Mouse (Mus musculus) hindbrain, embryonic 14.5 days (tissue): ENCODE data around the gene Tssc4. TPM values are rescaled to one million over a fixed set of nuclear protein-coding genes. Genes with fewer than 3 reads are reported as not detected.

Experiments
- ATAC-seq: fragments of 200-750 bp; cut with Nextera tagmentation; 2 replicates; pipeline ENCODE4 v1.8.0; 2017; ENCODE audit warnings: moderate number of reproducible peaks, mild to moderate bottlenecking, moderate TSS enrichment, moderate library complexity; ENCODE audit not compliant: low FRiP score
- DNase-seq: peaks from one replicate; pipeline ENCODE4 v3.0.0-alpha.2; 2015; ENCODE audit warnings: low spot score
- H3K27ac ChIP-seq: fragments of 300-500 bp; sonication (generic); 2 replicates; pipeline ENCODE4 v1.5.1; 2014; ENCODE audit warnings: mild to moderate bottlenecking, moderate library complexity
- H3K27me3 ChIP-seq: fragments of 300-500 bp; sonication (generic); 2 replicates; pipeline ENCODE4 v1.6.1; 2014; ENCODE audit warnings: mild to moderate bottlenecking, low read length, mixed read lengths; ENCODE audit not compliant: control insufficient read depth, insufficient read depth
- H3K36me3 ChIP-seq: fragments of 300-500 bp; sonication (generic); replicated peaks from 2 replicates; pipeline ENCODE4 v1.6.1; 2014; ENCODE audit not compliant: control insufficient read depth, insufficient read depth
- H3K4me1 ChIP-seq: fragments of 300-500 bp; sonication (generic); replicated peaks from 2 replicates; pipeline ENCODE4 v1.6.1; 2014; ENCODE audit warnings: antibody characterized with exemption, low read length, mixed read lengths; ENCODE audit not compliant: control insufficient read depth, insufficient read depth
- H3K4me2 ChIP-seq: fragments of 300-500 bp; sonication (generic); replicated peaks from 2 replicates; pipeline ENCODE4 v1.6.1; 2014; ENCODE audit warnings: mild to moderate bottlenecking, moderate library complexity
- H3K4me3 ChIP-seq: fragments of 300-500 bp; sonication (generic); replicated peaks from 2 replicates; pipeline ENCODE4 v1.5.1; 2014; ENCODE audit warnings: mild to moderate bottlenecking, low read length
- H3K9ac ChIP-seq: fragments of 300-500 bp; sonication (generic); 2 replicates; pipeline ENCODE4 v1.6.1; 2014
- H3K9me3 ChIP-seq: fragments of 300-500 bp; sonication (generic); 2 replicates; pipeline ENCODE4 v1.6.1; 2016; ENCODE audit warnings: low read length; ENCODE audit not compliant: control insufficient read depth
- WGBS: fragments of 180-500 bp; shearing (Covaris S2); extraction: QIAGEN DNeasy Blood & Tissue Kit; methylation state at CpG from one replicate; pipeline ENCODE4 v1.1.7; 2014; 5-methylcytosine and 5-hydroxymethylcytosine counted together
- polyA plus RNA-seq: library from polyadenylated mRNA; unstranded; fragments of >200 nt; fragmentation: Nextera tagmentation; extraction: Ambion mirVana; gene quantifications from 2 replicates; pipeline ENCODE4 v1.2.1, GENCODE M21; 2014

Gene Tssc4
- polyA plus RNA-seq, 1 experiment from 2014 or later, result 62.8 TPM

DNA sequence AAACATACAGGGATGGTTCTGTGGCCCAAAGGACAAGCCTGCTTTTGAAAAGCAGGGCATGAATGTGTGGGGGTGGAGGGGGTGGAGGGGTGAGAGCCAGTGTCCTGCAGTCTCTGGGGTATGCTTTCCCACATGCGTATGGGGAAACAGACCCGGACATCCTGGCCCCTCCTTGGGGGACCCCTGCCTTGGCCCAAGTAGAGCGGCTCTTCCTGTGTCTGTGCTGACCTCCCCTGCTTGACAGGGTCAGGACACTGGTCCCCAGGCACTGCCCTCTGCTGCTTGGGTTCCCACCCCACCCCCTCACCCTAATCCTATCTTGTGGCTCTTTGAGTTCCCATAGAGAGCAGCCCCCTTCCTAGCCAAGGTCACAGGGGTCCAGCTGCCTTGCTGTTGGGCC is 40.6 kb downstream of the Tssc4 start:
- Histone ChIP-seq H3K36me3 (no peaks in the 10 kb centered on the region), H3K9me3 (peaks cover 6% of the 10 kb centered on the region; the same call in 1 of the 2 replicates), H3K27ac (no peak overlapping the region), H3K4me1 (no peaks in the 10 kb centered on the region; the same call in 1 of the 2 replicates), H3K4me3 (no peak overlapping the region), H3K9ac (no peak overlapping the region), H3K4me2 (no peak overlapping the region), H3K27me3 (peaks cover 43% of the 10 kb centered on the region)
- DNase-seq (no peak), ATAC-seq (no peak)
- WGBS, result 69% methylated on average over 3 of the region's 3 CpGs

DNA sequence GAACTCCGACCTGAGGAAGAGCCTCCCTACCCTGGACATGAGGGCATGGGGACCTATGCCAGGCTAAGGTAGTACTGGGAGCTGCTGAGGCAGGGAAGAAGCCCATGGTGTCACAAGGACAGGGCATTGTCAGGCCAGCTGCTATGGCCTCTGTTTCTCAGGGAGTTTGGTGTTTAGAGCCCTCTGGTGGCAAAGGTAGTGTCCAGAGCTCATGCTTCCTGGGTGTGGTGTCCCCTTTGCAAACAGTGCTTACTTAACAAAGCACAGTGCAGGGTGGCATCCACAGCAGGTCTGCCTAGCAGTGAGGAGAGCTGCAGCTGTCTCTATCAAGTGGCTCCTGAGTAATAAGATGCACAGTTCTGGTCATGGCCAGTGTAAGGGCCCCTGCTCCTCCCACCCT is 41.8 kb downstream of the Tssc4 start:
- no peaks in the 10 kb centered on the region; the same call in 1 of the 2 replicates for H3K4me1 ChIP-seq
- peaks cover 32% of the 10 kb centered on the region for H3K27me3 ChIP-seq
- no peak overlapping the region for H3K4me3 ChIP-seq
- ATAC-seq (no peak), DNase-seq (no peak)
- no peak overlapping the region for H3K4me2 ChIP-seq
- H3K9ac ChIP-seq, result no peak overlapping the region
- WGBS, result 79% methylated on average over 1 of the region's 1 CpGs
- H3K36me3 ChIP-seq, result no peaks in the 10 kb centered on the region
- no peak overlapping the region for H3K27ac ChIP-seq
- peaks cover 11% of the 10 kb centered on the region; the same call in 1 of the 2 replicates for H3K9me3 ChIP-seq

DNA sequence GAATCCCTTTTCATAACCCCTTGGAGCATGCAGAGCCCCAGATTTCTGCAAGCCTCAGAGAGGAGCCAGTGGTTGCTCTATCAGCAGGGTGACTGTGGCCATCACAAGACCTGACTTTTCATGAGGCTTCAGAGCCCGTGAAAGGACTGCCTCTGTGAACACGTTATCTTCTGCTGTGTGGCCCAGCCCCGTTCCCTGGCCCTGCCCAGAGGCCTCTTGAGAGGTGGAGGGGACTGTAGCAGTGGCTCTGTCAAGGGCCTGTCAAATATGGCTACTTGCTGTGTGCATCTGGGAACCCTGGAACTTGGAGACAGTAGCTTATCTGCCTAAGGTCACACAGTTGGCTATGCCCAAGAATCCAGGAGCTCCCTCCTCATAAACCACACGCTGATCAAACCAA is 42.7 kb downstream of the Tssc4 start:
- DNase-seq (no peak), ATAC-seq (no peak)
- H3K27me3 ChIP-seq, result peaks cover 23% of the 10 kb centered on the region
- peaks cover 11% of the 10 kb centered on the region; the same call in 1 of the 2 replicates for H3K9me3 ChIP-seq
- H3K4me1 ChIP-seq, result no peaks in the 10 kb centered on the region; the same call in 1 of the 2 replicates
- H3K9ac ChIP-seq, result no peak overlapping the region
- no peaks in the 10 kb centered on the region for H3K36me3 ChIP-seq
- WGBS, result 71% methylated on average over 4 of the region's 4 CpGs
- H3K4me3 ChIP-seq, result no peak overlapping the region
- H3K4me2 ChIP-seq, result no peak overlapping the region
- no peak overlapping the region for H3K27ac ChIP-seq

DNA sequence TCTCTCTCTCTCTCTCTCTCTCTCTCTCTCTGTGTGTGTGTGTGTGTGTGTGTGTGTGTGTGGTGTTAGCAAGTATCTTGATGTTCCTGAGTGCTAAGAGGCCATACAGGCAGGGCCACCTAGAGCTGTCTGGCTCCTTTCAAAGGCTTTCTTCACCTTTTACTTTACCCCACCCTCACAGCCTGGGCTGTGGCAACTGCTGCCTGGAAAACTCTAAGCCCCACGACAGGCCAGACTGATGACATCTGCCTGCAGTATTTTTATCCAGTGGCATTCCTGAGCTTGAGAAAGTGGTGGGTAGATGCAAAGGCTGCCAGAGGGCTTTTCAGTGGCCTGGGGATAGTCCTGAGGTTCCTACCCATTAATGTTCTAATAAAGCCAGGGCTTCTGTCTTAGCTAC is 43.3 kb downstream of the Tssc4 start:
- ATAC-seq (no peak), DNase-seq (no peak)
- H3K4me3 ChIP-seq, result no peak overlapping the region
- H3K27ac ChIP-seq, result no peak overlapping the region
- 63% methylated on average over 1 of the region's 1 CpGs for WGBS
- H3K9me3 ChIP-seq, result peaks cover 11% of the 10 kb centered on the region; the same call in 1 of the 2 replicates
- peaks cover 16% of the 10 kb centered on the region for H3K27me3 ChIP-seq
- H3K36me3 ChIP-seq, result no peaks in the 10 kb centered on the region
- no peak overlapping the region for H3K9ac ChIP-seq
- H3K4me2 ChIP-seq, result no peak overlapping the region
- H3K4me1 ChIP-seq, result no peaks in the 10 kb centered on the region; the same call in 1 of the 2 replicates

DNA sequence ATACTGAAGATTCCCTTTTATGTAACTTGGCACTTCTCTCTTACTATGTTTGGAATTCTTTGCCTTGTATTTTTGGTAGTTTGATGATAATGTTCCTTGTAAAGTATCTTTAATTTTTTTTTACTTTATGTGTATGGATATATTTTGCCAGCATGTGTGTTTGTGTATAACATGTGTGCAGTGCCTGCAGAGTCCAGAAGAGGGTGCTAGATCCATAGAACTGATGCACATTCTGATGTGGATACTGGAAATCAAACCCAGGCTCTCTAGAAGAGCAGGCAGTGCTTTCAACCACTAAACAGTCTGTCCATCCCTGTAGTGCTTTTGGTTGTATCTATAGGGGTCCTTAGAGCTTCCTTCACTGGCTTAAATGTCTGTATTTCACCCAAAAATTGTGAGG is 45.7 kb downstream of the Tssc4 start:
- Histone ChIP-seq H3K4me2 (no peak overlapping the region), H3K4me3 (no peak overlapping the region), H3K4me1 (no peaks in the 10 kb centered on the region), H3K27me3 (no peaks in the 10 kb centered on the region), H3K9me3 (peaks cover 11% of the 10 kb centered on the region; the same call in 1 of the 2 replicates), H3K27ac (no peak overlapping the region), H3K9ac (no peak overlapping the region), H3K36me3 (no peaks in the 10 kb centered on the region)
- no peak for DNase-seq
- ATAC-seq, result no peak

DNA sequence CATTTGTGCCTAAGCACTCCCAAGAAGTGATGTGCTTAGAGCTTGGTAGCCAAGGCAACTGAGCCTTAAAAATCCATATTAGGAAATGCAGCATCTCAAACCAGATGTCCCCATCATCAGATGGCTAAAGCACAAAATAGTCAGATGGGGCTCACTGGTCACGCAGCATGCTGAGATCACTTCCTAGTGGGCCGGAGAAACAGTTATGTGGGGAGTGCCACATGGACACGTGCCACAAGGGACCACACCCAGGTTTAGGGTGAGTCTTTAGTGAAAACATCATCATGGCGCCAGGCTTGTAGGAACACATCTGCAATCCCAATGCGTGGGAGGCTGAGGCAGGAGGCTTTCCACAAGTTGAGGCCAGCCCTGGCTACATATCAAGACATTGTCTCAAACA is 47.5 kb downstream of the Tssc4 start:
- WGBS, result 81% methylated on average over 5 of the region's 5 CpGs
- no peak overlapping the region for H3K4me3 ChIP-seq
- no peak overlapping the region for H3K9ac ChIP-seq
- no peaks in the 10 kb centered on the region for H3K27me3 ChIP-seq
- H3K9me3 ChIP-seq, result peaks cover 11% of the 10 kb centered on the region; the same call in 1 of the 2 replicates
- no peak overlapping the region for H3K4me2 ChIP-seq
- H3K27ac ChIP-seq, result no peak overlapping the region
- no peaks in the 10 kb centered on the region for H3K36me3 ChIP-seq
- ATAC-seq (no peak), DNase-seq (no peak)
- H3K4me1 ChIP-seq, result no peaks in the 10 kb centered on the region

DNA sequence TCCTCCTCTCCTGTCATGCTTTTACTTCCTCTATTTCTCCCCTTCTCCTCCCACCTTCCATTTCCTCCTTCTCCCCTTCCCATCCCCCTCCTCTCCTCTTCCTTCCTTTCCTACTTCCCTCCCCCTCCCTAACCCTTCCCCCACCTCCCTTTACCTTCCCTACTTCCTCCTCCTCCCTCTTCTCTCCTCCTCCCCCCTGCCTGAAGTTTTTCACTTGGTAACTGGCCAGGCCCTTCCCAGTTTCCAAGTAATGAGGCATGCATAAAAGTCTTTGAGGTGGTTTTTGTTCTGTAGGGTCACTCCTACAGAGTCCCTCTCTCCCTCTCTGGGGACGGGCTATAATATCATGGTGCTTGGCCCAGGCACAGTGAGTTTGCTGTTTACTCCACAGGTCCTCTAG is 50.4 kb downstream of the Tssc4 start:
- Histone ChIP-seq H3K27ac (no peak overlapping the region), H3K9me3 (peaks cover 8% of the 10 kb centered on the region; the same call in 1 of the 2 replicates), H3K36me3 (no peaks in the 10 kb centered on the region), H3K27me3 (no peaks in the 10 kb centered on the region), H3K4me1 (no peaks in the 10 kb centered on the region), H3K4me3 (no peak overlapping the region), H3K4me2 (no peak overlapping the region), H3K9ac (no peak overlapping the region)
- ATAC-seq, result no peak
- WGBS, result 23% methylated on average over 1 of the region's 1 CpGs
- DNase-seq, result no peak

DNA sequence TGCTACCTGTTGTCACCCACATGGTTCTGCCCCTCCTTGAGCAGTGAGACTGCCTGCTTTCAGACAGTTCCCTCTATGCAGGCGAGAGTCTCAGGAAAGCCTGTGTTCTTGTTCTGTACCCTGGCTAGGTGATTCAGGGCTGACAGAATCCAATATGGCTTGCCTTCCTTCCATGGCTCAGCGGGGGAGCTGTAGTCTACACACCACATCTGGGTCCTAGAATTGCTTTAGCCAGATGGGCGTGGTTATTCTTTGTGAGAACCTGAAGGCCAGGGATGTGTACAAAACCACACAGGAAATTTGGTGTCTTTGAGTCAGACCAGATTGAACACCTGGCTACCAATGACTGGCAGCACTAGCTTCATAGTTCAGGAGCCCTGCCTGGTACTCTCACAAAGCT is 50.8 kb downstream of the Tssc4 start:
- ATAC-seq (no peak), DNase-seq (no peak)
- Histone ChIP-seq H3K4me3 (no peak overlapping the region), H3K9ac (no peak overlapping the region), H3K36me3 (no peaks in the 10 kb centered on the region), H3K4me1 (no peaks in the 10 kb centered on the region), H3K4me2 (no peak overlapping the region), H3K27ac (no peak overlapping the region), H3K9me3 (peaks cover 4% of the 10 kb centered on the region; the same call in 1 of the 2 replicates), H3K27me3 (no peaks in the 10 kb centered on the region)
- 75% methylated on average over 3 of the region's 3 CpGs for WGBS
